Mouse (Mus musculus): Measurements from ENCODE around the gene Crtac1.

Crtac1 gene

GRCm38 (mm10) chr19:42325894-42326293 is 105.7 kb downstream of the Crtac1 start:
- peak; percentile 78 for DNase-seq (ENCODE audit: low spot score)

DNA sequence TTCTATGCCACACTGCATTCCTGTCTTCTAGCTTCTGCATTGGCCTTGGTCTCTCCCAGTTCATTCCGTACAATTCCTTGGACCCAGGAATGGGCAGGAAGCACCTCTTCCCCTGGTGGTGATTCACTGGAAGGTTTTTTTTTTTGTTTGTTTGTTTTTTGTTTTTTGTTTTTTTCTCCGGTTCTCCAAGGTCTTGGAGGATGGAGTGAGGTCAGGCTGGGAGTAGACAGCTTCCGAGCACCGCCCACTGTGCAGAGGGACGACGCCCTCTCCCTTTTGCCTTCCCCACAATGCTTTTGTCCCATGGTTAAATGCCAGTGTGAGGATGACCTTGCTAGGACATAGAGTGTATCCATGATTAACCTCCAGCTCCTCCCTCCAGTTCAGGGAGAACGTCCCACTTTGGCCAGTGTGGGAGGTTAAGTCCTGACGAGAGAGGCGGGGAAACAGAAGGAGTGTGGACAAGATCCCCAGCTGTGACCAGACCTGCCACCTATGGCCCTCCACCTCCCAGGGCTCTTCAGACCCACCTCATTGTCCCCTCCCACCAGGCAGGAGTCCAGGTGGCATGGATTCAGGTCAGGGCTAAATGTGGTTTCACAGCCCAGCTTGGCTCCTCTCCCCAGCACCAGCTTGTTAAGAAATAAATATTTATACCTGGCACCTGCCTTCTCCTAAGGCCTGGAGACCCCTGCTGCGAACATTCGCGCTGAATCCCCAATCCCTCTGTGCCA is 109.1 kb downstream of the Crtac1 start:
- DNase-seq (ENCODE audit: low spot score), result no peak

DNA sequence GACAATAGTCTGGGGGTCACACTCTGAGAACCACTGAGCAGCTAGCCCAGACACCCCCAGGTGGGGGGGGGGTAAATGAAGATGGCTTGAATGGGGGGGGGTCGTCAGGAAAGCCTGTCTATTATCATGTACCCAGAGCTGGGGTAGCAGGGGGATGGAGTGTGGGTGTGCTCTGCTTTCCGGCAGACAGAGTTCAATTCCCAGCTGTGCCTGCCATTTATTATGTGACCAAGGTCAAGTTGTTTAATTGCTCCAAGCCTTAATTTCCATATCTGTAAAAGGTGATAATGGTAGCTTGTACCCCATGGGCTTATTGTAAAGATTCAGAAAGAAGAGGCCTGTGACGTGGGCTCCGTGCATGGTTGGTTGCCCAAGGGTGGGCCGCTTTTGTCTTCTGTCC is 109.6 kb downstream of the Crtac1 start:
- no peak for DNase-seq (ENCODE audit: low spot score)

DNA sequence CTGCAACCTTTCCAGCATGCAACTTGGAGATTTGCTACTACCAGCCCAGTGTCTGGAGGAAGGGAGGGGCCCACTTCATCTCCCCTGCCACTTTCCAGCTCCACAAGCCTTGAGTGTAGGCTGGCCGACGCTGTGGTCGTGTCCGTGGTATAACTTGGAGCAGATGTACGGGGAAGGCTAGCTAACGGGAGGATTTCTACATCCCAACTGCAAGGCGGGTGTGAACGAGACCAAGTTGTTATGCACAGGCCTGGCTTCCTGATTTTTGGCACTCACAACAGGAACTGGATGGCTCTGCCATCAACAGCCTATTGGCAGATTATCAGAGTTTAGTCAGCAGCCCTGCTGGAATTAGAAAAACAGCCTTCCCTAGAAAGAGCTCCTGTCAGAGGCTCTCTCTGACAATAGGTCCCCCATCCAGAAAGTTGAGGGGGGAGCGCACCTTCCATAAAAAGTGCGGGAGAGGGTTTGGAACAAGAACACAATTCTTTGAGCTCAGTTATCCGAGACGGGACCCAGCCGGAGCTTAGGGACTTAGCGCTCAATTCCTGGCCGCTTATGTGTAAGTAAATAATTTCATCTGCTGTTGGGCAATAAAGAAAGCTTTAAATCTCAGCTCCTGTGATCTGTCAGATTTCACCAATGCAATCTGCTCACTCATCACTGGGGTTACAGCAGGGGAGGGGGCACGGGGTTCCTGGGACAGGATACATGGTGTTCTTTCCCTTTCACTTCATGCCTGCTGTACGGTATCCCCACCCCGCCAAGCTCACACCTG is 113.7 kb downstream of the Crtac1 start:
- no peak for DNase-seq (ENCODE audit: low spot score)

GRCm38 (mm10) chr19:42316998-42317397 is 114.6 kb downstream of the Crtac1 start:
- DNase-seq (ENCODE audit: low spot score), result no peak

DNA sequence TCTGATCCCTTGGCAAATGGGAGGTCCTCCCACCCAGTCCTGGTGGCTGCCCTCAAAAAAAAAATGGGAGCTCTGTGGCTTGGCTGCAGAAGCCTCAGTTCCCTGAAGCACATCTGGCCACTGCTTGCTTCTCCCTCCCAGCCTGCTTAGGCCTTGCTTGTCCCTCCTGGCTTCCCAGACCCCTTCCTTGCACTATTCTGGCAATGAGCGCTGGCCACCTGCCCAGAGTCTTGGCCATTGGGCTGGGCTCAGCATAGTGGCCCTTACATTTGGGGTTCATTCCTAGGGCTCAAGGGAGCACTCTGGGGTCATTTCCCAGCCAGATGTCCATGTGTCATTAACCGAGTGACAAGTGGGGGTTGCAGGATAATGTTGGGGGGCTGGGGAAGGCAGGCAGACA is 115.1 kb downstream of the Crtac1 start:
- no peak for DNase-seq (ENCODE audit: low spot score)

DNA sequence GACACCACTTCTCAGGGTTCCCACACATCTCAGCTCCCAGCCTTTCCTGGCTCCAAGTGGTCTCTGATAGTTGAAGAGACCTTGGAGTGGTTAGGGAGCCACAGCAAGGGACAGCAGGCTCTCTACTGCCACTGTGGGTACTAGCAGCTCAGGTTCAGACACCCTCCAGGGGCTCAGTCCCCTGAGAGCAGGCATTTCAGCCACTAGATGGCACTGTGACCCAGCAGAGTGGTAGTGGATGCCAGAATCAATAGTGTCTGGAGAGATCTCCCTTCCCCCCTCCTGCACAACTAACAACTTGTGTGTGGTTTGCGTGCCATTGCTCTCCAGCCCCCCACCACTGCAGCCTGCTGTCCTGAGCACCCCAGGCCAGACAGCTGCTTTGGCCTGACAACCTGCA is 115.7 kb downstream of the Crtac1 start:
- DNase-seq (ENCODE audit: low spot score), result peak; percentile 70

- no peak for DNase-seq (ENCODE audit: low spot score)
Measured at GRCm38 (mm10) chr19:42315070-42315679, 116.4 kb downstream of the Crtac1 start.

- no peak for DNase-seq (ENCODE audit: low spot score)
Measured at GRCm38 (mm10) chr19:42312191-42312590, 119.4 kb downstream of the Crtac1 start.

- DNase-seq (ENCODE audit: low spot score), result no peak
Measured at GRCm38 (mm10) chr19:42311332-42311731, 120.3 kb downstream of the Crtac1 start.

DNA sequence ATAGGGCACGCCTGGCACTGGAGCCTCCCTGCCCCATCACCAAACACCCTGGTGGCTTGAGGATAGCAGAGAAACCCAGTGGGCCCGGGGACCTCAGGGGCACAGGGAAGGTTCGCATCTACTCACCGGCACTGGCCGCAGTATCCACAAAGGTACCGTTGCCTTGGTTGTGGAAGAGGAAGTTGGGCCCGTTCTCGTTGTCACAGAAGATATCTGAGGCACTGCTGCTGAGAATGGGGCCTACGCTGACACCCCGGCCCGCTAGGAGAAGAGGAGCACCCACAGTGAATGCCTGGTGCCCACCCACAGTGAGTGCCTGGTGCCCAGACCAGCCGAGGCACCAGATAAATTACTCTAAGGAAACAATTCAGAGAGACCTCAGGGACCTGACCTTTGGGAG is 122.7 kb downstream of the Crtac1 start:
- no peak for DNase-seq (ENCODE audit: low spot score)

DNA sequence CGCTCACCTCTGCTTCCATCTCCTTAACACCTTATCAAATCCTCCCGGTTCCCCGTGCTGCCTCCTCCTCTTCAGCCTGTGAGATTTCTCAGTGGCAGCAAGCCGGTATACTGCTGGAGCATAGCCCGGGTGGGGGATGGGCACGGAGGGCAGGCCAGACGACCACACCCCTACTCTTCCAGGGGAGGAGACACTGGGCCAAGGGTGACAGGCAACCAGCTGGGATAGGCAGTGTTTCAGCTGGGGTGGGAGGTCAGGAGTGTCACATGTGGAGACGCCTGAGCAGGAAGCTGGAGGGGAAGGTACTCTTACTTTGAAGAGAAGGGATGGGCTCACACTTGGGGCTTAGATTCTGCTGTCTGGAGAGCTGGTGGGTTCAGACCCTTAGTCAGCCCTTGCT is 124.6 kb downstream of the Crtac1 start:
- DNase-seq (ENCODE audit: low spot score), result no peak

DNA sequence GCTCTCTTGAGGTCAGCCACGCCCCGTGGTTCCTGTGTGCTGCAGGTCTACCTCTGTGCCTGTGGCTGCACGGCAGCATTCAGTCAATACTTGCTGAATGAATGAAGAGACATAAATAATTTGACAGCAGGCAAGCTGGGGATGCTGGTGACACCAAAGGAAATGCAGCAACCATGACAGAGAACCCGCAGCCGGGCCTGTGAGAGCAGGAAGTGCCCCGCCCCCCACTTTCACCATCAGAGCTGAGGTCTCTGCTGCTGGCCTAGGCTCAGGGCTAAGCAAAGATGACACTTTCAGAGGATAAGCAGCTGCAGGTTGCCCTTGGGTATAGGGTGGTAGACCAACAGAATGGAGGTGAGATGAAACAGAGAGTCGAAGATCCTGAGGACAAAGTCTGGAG is 125.4 kb downstream of the Crtac1 start:
- DNase-seq (ENCODE audit: low spot score), result no peak

DNA sequence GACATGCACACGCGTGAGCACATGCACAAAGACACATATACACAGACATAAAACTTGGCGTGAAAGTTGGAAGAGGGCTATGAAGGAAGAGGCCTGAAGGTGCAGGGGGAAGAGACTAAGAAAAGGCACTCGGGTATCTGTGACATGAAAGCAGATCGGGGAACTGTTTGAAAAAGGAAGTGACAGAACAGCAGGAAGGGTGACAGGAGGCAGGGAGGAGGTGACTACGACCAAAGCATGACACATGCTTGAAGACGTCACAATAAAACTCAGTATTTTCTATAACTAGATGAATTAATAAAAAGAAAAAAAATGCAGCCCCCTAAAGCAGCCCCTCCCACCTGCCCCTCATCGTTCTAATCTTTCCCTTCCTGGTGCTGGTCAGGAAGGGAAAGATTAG is 125.8 kb downstream of the Crtac1 start:
- DNase-seq (ENCODE audit: low spot score), result no peak

- DNase-seq (ENCODE audit: low spot score), result no peak
Measured at GRCm38 (mm10) chr19:42304506-42304905, 127.1 kb downstream of the Crtac1 start.

DNA sequence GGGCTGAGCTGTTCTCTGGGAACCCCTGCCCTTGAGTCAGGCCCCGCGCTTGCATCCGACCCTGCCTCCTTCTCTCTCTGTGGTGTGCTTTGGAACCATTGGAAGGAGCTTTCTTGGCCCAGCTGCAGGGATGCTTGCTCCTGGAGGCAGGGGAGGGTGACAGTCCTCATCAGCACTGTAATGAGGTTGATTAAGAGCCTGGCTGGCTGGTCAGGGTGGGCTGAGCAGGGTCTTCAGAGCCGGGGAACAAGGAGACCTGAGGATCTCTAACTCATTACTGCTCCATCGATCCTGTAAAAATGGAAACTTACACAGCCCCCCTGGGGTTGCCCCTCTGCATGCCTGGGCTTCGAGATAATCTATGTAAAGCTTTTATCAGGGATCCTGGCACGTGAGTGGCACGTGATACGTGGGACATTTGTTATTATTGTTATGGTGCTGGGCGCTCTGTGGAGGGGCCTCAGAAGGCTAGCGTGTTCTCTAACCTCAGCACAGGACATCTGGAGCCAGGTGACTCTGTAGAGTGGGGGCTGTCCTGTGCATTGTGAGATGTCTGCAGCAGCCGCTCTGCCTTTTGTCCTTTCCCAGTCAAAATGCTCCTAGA is 128.3 kb downstream of the Crtac1 start:
- no peak for DNase-seq (ENCODE audit: low spot score)

DNA sequence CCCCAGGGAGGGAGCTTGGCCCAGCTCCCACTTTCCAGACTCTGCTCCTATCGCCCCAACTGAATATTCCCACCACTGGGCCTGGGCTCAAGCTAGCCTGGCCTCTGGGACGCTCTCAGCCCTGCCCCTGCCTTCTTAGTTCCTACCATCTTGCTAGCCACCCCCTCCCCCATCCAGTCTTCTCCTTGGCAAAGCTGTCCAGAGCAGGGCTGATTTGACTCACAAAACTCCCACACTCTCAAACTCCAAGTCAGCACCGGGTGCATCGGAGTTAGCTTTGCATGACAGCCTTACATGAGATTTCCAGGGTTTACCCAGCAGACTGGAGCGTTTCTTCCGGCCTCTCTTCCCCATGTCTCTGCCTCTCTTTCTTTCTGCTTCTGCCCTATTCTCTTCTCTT is 138.4 kb downstream of the Crtac1 start:
- no peak for DNase-seq (ENCODE audit: low spot score)

GRCm38 (mm10) chr19:42292106-42292505 is 139.5 kb downstream of the Crtac1 start:
- no peak for DNase-seq (ENCODE audit: low spot score)

DNA sequence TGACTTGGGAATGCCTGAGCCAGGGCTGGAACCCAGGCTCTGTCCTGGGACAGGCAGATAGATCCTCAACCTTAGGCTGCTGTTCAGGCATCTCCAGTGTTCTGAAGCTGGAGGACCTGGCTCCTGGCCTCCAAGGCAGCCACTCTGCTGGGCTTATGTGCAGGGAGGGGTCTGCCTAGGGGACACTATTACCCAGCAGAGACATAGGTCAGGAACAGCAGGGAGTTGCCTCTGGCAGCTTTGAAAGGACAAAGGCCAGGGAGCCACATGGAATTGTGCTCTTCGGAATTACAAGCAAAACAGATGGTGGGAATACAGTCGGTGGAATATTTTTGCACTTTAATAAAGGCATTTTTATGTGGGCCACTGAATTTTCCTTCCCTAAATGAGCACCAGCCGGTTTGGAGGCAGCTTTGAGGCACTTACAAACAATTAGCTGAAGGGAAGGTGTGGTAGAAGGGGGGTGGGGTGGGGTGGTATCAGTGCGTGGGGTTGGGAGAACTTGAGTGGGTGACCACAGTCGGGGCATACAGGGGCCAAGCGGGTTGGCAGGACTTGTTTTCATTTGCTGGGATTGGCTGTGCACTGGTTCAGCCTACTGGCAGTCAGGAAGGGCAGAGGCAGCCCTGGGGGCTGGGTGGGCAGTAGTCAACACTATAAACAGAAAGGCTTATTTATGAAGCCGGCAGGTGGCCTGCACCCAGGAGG is 140.5 kb downstream of the Crtac1 start:
- no peak for DNase-seq (ENCODE audit: low spot score)

- DNase-seq (ENCODE audit: low spot score), result no peak
Measured at GRCm38 (mm10) chr19:42288361-42288760, 143.2 kb downstream of the Crtac1 start.

DNA sequence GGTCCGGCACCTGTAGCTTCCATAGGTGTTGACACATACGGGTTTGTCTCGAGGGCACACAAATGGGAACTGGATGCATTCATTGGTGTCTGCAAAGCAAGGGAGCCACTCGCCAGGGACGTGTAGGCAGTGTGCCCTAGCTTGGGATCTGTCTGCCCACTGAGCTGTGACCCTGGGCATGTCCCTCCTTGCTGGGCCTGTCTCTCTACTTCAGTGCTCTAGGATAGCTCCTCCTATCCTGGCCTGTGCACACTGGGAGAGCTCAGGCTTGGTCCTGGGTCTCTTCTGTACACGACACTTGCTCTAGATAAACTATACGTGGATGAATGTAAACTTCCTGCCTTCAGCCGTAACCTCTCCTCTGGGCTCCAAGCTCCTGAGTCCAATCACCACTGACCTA is 147.4 kb downstream of the Crtac1 start:
- no peak for DNase-seq (ENCODE audit: low spot score)

GRCm38 (mm10) chr19:42279611-42280010 is 152.0 kb downstream of the Crtac1 start:
- DNase-seq (ENCODE audit: low spot score), result no peak
